Mouse (Mus musculus) myocyte (in vitro differentiated cells): ENCODE measurements at regions not wholly inside any gene's neighbourhood (a gene's known extent, or its start where the extent isn't known, plus 50 kb on each side); places are given as distances from the start of the nearest gene placed in this dataset.

Source experiments
- H3K27me3 ChIP-seq: one replicate; pipeline ENCODE4 v1.6.1; 2011; ENCODE audit not compliant: control insufficient read depth, insufficient read depth, insufficient read length
- H3K36me3 ChIP-seq: one replicate; pipeline ENCODE4 v1.6.1; 2011; ENCODE audit not compliant: control insufficient read depth, insufficient read depth
- H3K4me2 ChIP-seq: one replicate; pipeline ENCODE4 v1.6.1; 2011; ENCODE audit warnings: low read depth, control low read depth
- H3K4me3 ChIP-seq: one replicate; pipeline ENCODE4 v1.5.1; 2011; ENCODE audit warnings: mild to moderate bottlenecking, control low read depth, moderate library complexity
- H3K79me2 ChIP-seq: one replicate; pipeline ENCODE4 v1.6.1; 2011; ENCODE audit not compliant: control insufficient read depth, insufficient read depth
- H3ac ChIP-seq: one replicate; pipeline ENCODE4 v1.6.1; 2011; ENCODE audit not compliant: control insufficient read depth, insufficient read length
- CEBPB ChIP-seq: IDR thresholded peaks from 2 replicates; pipeline ENCODE4 v1.6.1; 2011; ENCODE audit warnings: mild to moderate bottlenecking, moderate library complexity; ENCODE audit not compliant: poor library complexity, insufficient read depth, severe bottlenecking
- E2F4 ChIP-seq: IDR thresholded peaks from one replicate; pipeline ENCODE4 v1.6.1; 2011; ENCODE audit warnings: mild to moderate bottlenecking, control low read depth, moderate library complexity; ENCODE audit not compliant: insufficient read depth
- MAX ChIP-seq: IDR thresholded peaks from one replicate; pipeline ENCODE4 v1.6.1; 2011; ENCODE audit warnings: low read depth, mild to moderate bottlenecking, control low read depth
- MYOD1 ChIP-seq, 3 experiments: IDR thresholded peaks; one replicate each; pipeline ENCODE4 v1.6.1; 2011; ENCODE audit warnings: control low read depth in 2 of 3, low read depth in 2 of 3, mild to moderate bottlenecking in 2 of 3, moderate library complexity in 1 of 3; ENCODE audit not compliant: insufficient read length in 2 of 3, control insufficient read depth in 1 of 3
- MYOG ChIP-seq, 3 experiments: IDR thresholded peaks; one replicate each; pipeline ENCODE4 v1.6.1; 2011; ENCODE audit warnings: control low read depth in 2 of 3, low read depth in 2 of 3, mild to moderate bottlenecking in 2 of 3; ENCODE audit not compliant: insufficient read length in 2 of 3, control insufficient read depth in 1 of 3, insufficient read depth in 1 of 3
- POLR2A ChIP-seq: IDR thresholded peaks from one replicate; pipeline ENCODE4 v1.6.1; 2011; ENCODE audit warnings: low read depth, mild to moderate bottlenecking, control low read depth, moderate library complexity; ENCODE audit not compliant: insufficient read length
- POLR2AphosphoS2 ChIP-seq: IDR thresholded peaks from one replicate; pipeline ENCODE4 v1.6.1; 2011; ENCODE audit warnings: low read depth, control low read depth; ENCODE audit not compliant: insufficient read length
- REST ChIP-seq: IDR thresholded peaks from one replicate; pipeline ENCODE4 v1.6.1; 2011; ENCODE audit warnings: mild to moderate bottlenecking, control low read depth, moderate library complexity; ENCODE audit not compliant: insufficient read depth, insufficient read length
- SRF ChIP-seq: IDR thresholded peaks from one replicate; pipeline ENCODE4 v1.6.1; 2011; ENCODE audit warnings: low read depth; ENCODE audit not compliant: control insufficient read depth, insufficient read length
- TCF12 ChIP-seq: IDR thresholded peaks from one replicate; pipeline ENCODE4 v1.6.1; 2011; ENCODE audit warnings: mild to moderate bottlenecking, control low read depth; ENCODE audit not compliant: poor library complexity, insufficient read depth, severe bottlenecking
- TCF3 ChIP-seq: IDR thresholded peaks from one replicate; pipeline ENCODE4 v1.6.1; 2011; ENCODE audit warnings: low read depth, control low read depth; ENCODE audit not compliant: insufficient read length
- USF1 ChIP-seq: IDR thresholded peaks from one replicate; pipeline ENCODE4 v1.6.1; 2011; ENCODE audit warnings: low read depth, mild to moderate bottlenecking, control low read depth, moderate library complexity

- Histone ChIP-seq H3K4me3 (no peak overlapping the region), H3ac (no peak overlapping the region), H3K4me2 (no peak overlapping the region), H3K36me3 (no peaks in the 10 kb centered on the region), H3K27me3 (no peaks in the 10 kb centered on the region), H3K79me2 (no peaks in the 10 kb centered on the region)
- TF ChIP-seq MAX (no peak), CEBPB (no peak), TCF12 (no peak), REST (no peak), POLR2A (no peak), POLR2AphosphoS2 (no peak)
Measured at GRCm38 (mm10) chr5:148609506-148609880, 56.9 kb upstream of the Ubl3 start.

GRCm38 (mm10) chr5:148608857-148609505, 56.4 kb upstream of the Ubl3 start:
- no peaks in the 10 kb centered on the region for H3K36me3 ChIP-seq
- H3K4me3 ChIP-seq: no peak overlapping the region
- H3ac ChIP-seq: no peak overlapping the region
- H3K79me2 ChIP-seq: no peaks in the 10 kb centered on the region
- peak overlapping the region; percentile 22 for H3K4me2 ChIP-seq
- TF ChIP-seq E2F4: no peak
- no peaks in the 10 kb centered on the region for H3K27me3 ChIP-seq

GRCm38 (mm10) chr5:148608178-148608577, 55.6 kb upstream of the Ubl3 start:
- Histone ChIP-seq H3K36me3 (no peaks in the 10 kb centered on the region), H3K79me2 (no peaks in the 10 kb centered on the region), H3ac (no peak overlapping the region), H3K4me3 (no peak overlapping the region), H3K4me2 (peak overlapping the region; percentile 22), H3K27me3 (no peaks in the 10 kb centered on the region)
- TF ChIP-seq CEBPB (no peak), TCF12 (peak; percentile 80), TCF3 (peak; percentile 50), E2F4 (no peak), MYOD1 (IDR thresholded peaks at IDR 0.05; ENCODE audit: control insufficient read depth in 1 of 3, insufficient read length in 2 of 3, low read depth in 2 of 3) (peak; percentile 90 to 98 (median 97)), SRF (no peak), REST (no peak), MYOG (IDR thresholded peaks at IDR 0.05; ENCODE audit: control insufficient read depth in 1 of 3, insufficient read depth in 1 of 3, insufficient read length in 2 of 3, low read depth in 2 of 3) (peak; percentile 73 to 96 (median 91))

GRCm38 (mm10) chr5:148605730-148606129, 53.1 kb upstream of the Ubl3 start:
- no peaks in the 10 kb centered on the region for H3K27me3 ChIP-seq
- no peak overlapping the region for H3K4me3 ChIP-seq
- TF ChIP-seq MAX (no peak), USF1 (no peak), POLR2A (no peak), MYOG (IDR thresholded peaks at IDR 0.05; ENCODE audit: control insufficient read depth in 1 of 3, insufficient read depth in 1 of 3, insufficient read length in 2 of 3, low read depth in 2 of 3) (no peak), TCF3 (no peak), TCF12 (no peak), SRF (no peak), REST (no peak), POLR2AphosphoS2 (no peak), MYOD1 (IDR thresholded peaks at IDR 0.05; ENCODE audit: control insufficient read depth in 1 of 3, insufficient read length in 2 of 3, low read depth in 2 of 3) (no peak), CEBPB (no peak), E2F4 (no peak)
- no peak overlapping the region for H3K4me2 ChIP-seq
- H3K79me2 ChIP-seq: no peaks in the 10 kb centered on the region
- no peak overlapping the region for H3ac ChIP-seq
- no peaks in the 10 kb centered on the region for H3K36me3 ChIP-seq
